Mouse (Mus musculus): Measurements from ENCODE around the gene Ptcd3.
"Not testable (repeated sequence)": the region's sequence is repeated elsewhere in the genome, so short reads cannot be mapped to it uniquely, and the experiment has no call there.

Ptcd3 gene

DNA sequence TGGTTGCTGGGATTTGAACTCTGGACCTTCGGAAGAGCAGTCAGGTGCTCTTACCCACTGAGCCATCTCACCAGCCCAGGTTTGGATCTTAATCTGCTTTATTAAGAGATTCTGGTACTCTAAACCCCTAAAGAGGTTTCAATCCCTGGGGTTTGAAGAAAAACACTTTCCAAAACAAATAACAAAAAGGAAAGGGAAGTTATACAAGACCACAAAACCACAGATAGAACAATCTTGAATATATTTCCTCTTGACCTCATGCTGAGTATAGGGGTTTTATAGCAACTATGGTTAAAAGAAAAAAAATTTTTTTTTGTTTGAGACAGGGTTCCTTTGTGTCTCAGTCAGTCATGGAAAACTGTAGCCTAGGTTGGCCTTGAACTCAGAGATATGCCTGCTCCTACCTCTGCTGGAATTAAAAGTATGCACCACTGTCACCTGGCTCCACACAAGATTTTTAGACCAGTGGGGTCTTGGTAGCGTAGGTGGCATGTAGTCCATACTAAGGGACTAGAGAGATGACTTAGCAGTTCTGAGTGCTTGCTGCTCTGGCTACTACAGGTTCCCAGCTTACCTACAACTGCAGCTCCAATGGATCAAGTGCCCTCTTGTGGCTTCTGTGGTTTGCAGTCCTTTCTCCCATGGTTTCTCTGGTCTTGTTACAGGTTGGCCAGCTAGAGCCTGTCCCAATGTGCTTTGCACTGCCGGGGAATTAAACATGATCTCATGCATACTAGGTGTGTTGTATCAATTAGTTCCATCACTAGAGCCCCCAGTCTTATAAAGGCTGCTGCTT lies 30.4 kb downstream of the Ptcd3 start:
- intact Hi-C loops (cut with DNase I) = no loop called here

DNA sequence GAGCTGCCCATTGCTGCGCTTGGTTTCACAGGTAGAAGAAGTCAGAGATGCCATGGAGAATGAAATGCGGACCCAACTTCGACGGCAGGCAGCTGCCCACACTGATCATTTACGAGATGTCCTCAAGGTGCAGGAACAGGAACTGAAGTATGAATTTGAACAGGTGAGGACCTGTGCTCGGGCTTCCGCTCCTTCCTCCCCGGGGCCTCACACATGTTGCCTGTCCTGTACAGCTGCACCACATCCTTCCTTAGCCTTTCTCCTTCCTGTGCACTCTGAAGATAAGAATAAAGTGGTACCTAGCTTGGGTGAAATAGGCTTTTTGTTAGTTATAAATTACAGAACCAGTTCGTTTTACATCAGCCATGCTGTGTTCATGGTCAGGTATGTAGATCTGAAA lies 37.2 kb downstream of the Ptcd3 start:
- intact Hi-C loops (cut with DNase I) = no loop called here

DNA sequence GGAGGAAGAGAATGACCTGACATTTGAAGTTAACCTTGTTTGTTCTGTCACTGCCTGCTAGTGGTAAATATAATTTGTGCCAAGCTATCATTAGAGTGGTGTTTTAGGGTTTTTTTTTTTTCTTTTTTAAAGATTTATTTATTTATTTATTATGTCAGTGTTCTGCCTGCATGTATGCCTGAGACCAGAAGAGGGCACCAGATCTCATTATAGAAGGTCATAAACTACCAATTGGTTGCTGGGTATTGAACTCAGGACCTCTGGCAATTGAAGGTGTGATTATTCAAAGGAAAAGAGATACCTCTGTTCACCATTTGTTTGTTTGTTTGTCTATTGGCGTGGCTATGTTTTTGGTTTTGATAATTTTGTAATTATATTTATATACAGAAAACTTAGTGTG lies 39.7 kb downstream of the Ptcd3 start:
- intact Hi-C loops (cut with DNase I) = loop anchor here (5.0 kb wide), 1 partner anchor 298 kb away; no protein-coding TSS in a partner anchor

DNA sequence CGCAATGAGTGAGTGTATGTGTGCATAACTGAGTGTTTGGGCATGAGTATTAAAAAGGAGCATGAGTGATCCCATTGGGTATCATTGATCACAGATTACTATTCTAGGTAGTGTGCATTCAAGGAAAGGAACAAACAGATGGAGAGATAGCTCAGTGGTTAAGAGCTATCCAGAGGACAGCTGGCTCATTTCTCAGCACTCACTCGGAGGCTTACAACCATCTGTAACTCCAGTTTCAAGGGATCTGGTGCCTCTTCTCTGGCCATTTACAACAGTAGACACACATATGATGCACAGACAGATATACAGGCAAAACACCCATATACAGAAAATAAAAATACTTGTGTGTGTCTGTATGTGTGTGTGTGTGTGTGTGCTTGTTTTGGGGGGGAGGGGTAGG lies 40.8 kb downstream of the Ptcd3 start:
- intact Hi-C loops (cut with DNase I) = loop anchor here (5.0 kb wide), 1 partner anchor 300 kb away; no protein-coding TSS in a partner anchor

DNA sequence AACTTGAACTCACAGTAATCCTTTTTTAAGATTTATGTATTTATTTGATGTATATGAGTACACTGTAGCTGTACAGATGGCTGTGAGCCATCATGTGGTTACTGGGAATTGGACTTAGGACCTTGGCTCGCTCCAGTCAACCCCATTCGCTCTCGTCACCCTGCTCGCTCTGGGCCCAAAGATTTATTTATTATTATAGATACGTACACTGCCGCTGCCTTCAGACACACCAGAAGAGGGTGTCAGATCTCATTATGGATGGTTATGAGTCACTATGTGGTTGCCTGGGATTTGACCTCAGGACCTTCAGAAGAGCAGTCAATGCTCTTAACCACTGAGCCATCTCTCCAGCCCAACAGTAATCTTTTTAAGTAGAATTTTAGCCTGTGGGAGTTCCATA lies 61.6 kb downstream of the Ptcd3 start:
- intact Hi-C loops (cut with DNase I) = not testable (repeated sequence)

DNA sequence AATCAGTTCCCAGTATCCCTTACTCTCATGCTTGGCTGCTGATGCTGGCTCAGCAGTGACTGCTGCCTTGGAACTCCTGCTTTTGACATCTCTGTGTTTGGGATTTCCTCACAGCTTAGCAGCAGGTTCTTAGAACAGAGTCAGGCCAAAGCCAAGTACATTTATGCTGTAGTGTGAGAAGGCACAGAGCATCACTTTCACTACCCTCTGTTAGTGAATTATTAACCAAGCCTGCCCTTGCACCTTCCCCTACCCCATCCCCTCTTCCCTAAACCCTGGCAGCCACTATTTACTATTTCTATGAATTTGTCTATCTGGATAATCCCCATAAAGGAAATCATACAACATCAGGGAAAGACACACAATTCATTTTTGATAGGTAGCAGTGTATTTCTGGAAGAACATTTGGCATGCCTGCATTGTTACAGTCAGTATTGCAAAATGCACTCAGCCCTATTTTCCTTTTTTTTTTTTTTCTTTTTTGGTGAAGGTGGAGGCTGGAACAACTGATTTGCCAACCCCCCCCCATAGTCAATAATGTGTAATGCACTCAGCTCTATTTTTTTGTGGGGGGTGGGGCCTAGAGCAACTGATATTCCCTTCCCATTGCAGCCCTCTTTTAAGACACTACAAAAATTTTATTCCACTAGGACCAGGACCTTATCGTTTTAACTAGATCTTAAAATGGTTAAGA lies 67.8 kb downstream of the Ptcd3 start:
- intact Hi-C loops (cut with DNase I) = no loop called here

DNA sequence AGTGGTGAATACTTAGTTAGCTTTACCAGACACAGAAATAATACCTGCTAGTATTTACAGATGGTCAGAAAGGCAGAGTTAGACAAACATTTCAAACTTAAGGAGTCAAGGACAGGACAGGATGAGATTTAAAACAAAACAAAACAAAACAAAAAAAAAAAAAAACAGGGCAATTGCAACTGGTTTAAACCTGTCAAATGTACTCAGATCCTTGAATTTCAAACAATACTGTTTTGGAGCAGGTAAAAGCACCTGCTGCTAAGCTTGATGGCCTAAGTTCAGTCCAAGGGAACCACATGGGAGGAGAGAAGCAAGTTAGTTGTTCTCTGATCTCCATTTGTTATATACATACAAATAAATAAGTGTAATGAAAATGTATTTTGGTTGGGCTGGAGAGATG lies 68.7 kb downstream of the Ptcd3 start:
- intact Hi-C loops (cut with DNase I) = no loop called here

DNA sequence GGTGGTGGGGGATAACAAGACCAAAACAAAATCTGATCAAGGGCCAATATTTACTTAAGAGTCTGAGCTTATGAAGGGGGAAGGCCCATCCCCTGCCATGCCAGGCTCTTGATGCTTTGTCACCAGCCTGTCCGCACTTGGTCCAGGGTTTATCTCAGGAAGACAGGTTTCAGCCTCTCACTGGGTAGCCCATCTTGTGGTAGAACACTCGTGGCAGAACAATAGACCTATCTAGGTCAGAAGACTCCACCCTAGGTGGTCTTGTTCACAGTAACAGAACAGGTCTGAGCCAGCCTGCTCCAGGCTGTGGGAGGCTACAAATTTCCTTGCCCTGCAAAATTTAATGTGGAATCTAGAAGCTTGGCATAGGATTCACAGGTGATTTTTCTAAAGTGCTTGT lies 71.7 kb downstream of the Ptcd3 start:
- intact Hi-C loops (cut with DNase I) = no loop called here

DNA sequence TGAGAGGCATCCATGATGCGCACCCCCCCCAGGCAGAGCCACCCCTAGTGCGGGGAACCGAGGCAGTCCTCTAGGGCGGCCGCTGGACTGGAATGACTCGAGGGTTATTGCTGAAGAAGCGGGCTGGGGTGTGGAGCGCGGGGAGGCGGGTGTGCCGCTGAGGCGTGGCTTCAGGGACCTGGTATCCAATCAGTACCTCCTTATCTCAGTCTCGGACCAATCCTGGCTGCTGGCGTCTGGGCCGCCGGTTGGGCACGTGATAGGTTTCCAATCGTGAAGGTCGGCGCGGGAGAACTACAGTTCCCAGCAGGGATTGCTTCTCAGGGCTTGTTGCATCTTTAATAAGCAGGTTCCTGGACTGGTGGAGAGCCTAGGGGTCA lies 77.0 kb downstream of the Ptcd3 start:
- intact Hi-C loops (cut with DNase I) = no loop called here

DNA sequence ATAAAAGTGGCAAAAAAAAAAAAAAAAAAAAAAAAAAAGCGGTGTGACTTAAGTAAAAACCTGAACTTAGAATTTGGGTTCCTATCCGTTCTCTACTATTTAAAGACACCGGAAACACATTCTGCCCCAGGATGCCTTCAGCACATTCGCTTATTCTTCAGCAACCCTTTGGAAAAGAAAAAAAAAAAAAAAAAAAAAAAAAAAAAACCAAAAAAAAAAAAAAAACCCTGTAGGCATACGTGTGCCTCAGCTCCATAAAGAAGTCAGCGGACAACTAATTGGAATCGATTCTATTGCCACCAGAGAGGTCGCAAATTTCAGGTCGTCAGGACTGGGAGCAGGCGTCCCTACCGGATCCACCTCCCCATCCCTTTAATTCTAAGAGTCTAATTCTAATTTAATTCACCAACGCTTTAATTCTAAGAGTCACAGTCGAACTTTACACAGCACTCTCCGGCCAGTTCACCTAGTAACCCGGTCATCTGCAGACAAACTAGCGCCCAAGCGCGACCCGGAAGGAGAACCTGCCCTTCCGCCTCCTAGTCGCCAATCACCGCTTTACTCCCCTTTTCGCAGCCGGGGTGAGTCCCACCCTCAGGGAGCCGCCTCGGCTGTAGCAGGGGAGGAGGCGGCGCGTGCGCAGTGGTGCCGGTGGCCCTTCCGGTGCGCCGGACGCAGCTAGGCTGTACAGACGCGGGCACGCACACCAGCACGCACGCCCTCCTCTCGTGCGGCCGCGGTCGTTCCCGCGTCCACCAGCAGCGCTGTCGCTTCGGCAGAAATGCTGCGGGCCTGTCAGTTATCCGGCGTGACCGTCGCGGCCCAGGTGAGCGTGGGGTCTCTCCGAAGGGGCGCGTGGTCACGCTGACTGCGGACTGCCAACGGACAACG lies 77.6 kb downstream of the Ptcd3 start, which contains the start of gene Immt:
TSS of gene Immt (plus strand) at position 642 of the 891 bp plus-strand sequence.
- intact Hi-C loops (cut with DNase I) = no loop called here
